Mouse (Mus musculus) ES-Bruce4 (cell line): ENCODE results near the gene Schip1. TPM values are rescaled to one million over a fixed set of nuclear protein-coding genes. Genes with fewer than 3 reads are reported as not detected.

Experiments
- H3K27ac ChIP-seq: 2 replicates; pipeline ENCODE4 v1.5.1; 2012; ENCODE audit warnings: low read length, inconsistent platforms; ENCODE audit not compliant: insufficient read depth
- H3K27me3 ChIP-seq: 2 replicates; pipeline ENCODE4 v1.6.1; 2012; ENCODE audit warnings: mild to moderate bottlenecking, low read length, inconsistent platforms; ENCODE audit not compliant: control insufficient read depth, poor library complexity, insufficient read depth, severe bottlenecking
- H3K36me3 ChIP-seq: 2 replicates; pipeline ENCODE4 v1.6.1; 2012; ENCODE audit warnings: inconsistent platforms, mild to moderate bottlenecking, low read length, moderate library complexity; ENCODE audit not compliant: control insufficient read depth, poor library complexity, insufficient read depth, severe bottlenecking
- H3K4me1 ChIP-seq: one replicate; pipeline ENCODE4 v1.8.1; 2011; ENCODE audit warnings: low read length; ENCODE audit not compliant: control insufficient read depth, insufficient read depth
- H3K4me3 ChIP-seq: 2 replicates; pipeline ENCODE4 v1.5.1; 2011; ENCODE audit warnings: low read depth, mild to moderate bottlenecking, low read length
- H3K9ac ChIP-seq: 2 replicates; pipeline ENCODE4 v1.6.1; 2012; ENCODE audit warnings: low read depth, mild to moderate bottlenecking, inconsistent platforms; ENCODE audit not compliant: poor library complexity, severe bottlenecking
- H3K9me3 ChIP-seq: replicated peaks from 2 replicates; pipeline ENCODE4 v1.6.1; 2012; ENCODE audit warnings: mild to moderate bottlenecking, low read length, inconsistent platforms; ENCODE audit not compliant: control insufficient read depth, poor library complexity, insufficient read depth, severe bottlenecking
- CTCF ChIP-seq: IDR thresholded peaks from one replicate; pipeline ENCODE4 v1.8.1; 2011; ENCODE audit warnings: low read depth, low read length
- EP300 ChIP-seq: IDR thresholded peaks from 2 replicates; pipeline ENCODE4 v1.6.1; 2011; ENCODE audit warnings: low read depth, low read length; ENCODE audit not compliant: insufficient read depth
- POLR2A ChIP-seq: IDR thresholded peaks from one replicate; pipeline ENCODE4 v1.8.1; 2011; ENCODE audit warnings: low read length; ENCODE audit not compliant: insufficient read depth
- polyA plus RNA-seq: library from polyadenylated mRNA; stranded (reverse); fragments of >200 nt; gene quantifications from 2 replicates; pipeline ENCODE4 v1.2.4, GENCODE M21; 2011; ENCODE audit warnings: low read depth; ENCODE audit not compliant: missing spikeins, insufficient read depth, insufficient read length

Gene Schip1
- polyA plus RNA-seq, 1 experiment = 85.2 TPM

DNA sequence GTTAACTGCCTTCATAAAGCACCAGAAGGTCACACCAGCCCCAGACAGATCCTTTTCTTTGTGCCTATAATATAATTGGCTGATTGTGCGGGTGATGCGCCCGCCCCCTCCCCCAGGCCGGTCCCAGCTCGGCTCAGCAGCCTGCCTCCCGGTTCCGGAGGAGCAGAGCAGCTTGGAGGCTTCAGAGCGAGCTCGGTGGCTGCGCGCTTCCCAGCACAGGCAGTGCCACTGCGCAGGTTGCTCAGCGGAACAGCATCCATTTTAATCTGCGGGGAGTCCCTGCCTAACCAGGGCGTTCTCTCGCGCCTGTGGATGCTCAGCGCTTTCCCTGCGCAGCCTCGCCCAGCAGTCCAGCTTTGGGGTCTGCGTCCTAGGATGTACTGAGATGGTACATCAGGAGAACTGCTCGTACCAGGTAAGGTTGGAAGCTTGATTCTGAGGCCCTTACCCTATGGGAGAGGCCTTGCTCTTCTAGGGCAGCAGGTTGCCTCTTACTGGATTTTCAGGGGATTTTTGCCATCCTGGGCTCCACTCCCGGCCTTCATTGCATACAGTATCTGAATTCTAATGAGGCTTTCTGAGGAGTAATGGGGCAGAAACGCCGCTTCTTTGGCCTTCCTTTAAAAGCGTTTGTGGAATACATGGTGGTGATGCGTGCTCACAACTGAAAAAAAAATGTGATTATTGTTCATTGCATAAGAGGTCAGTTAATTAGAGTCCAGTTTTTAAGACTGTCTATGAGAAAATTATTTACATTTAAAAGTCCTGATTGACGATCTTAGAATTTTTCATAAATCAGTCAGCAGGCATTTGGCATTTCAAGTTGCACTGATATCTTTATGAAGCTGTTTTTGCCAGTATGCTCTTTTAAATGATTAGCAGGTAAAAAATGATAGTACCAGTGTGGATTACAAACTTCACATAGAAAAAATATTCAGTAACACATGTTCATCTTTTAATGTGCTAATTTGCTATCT lies 507.9 kb downstream of the Schip1 start:
- peak overlapping the region; percentile 56 for H3K4me3 ChIP-seq
- peak overlapping the region; percentile 54 for H3K27ac ChIP-seq
- no peaks in the 10 kb centered on the region for H3K27me3 ChIP-seq
- no peak for TF ChIP-seq CTCF
- H3K4me1 ChIP-seq = peaks cover 8% of the 10 kb centered on the region
- H3K9me3 ChIP-seq = no peaks in the 10 kb centered on the region
- no peaks in the 10 kb centered on the region for H3K36me3 ChIP-seq
- H3K9ac ChIP-seq = peak overlapping the region; percentile 4; the same call in 1 of the 2 replicates

- no peaks in the 10 kb centered on the region for H3K9me3 ChIP-seq
- TF ChIP-seq CTCF = no peak
- no peak for TF ChIP-seq EP300
- no peak for TF ChIP-seq POLR2A
- no peak overlapping the region for H3K9ac ChIP-seq
- H3K36me3 ChIP-seq = no peaks in the 10 kb centered on the region
- no peak overlapping the region for H3K4me3 ChIP-seq
- H3K27ac ChIP-seq = 0 out of 2 replicates have a peak overlapping the region, but pooled peaks have one; percentile 54
- H3K4me1 ChIP-seq = peaks cover 6% of the 10 kb centered on the region
- no peaks in the 10 kb centered on the region for H3K27me3 ChIP-seq
Measured at GRCm38 (mm10) chr3:68573226-68573624, 508.6 kb downstream of the Schip1 start.

DNA sequence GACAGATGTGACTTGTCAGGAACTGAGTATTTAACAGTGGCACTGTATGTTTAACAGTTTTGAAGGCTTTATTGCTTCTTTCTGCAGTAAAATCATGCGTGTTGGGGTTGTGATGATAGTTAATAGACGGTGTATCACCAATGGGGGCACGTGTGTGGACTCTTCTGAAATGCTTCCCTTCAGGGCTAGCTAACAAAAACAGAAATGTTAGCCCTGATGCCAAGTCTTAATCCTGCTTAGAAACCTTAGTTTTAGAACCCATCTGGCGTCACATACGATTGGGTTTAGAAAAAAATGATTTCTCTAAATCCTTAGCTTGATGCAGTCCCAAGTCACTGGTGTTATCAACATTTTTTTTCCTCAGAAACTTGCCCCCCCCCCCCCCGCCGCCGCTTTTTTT lies 509.5 kb downstream of the Schip1 start:
- TF ChIP-seq EP300 (no peak), CTCF (no peak), POLR2A (no peak)
- Histone ChIP-seq H3K9ac (no peak overlapping the region), H3K9me3 (no peaks in the 10 kb centered on the region), H3K27me3 (no peaks in the 10 kb centered on the region), H3K4me3 (no peak overlapping the region), H3K36me3 (no peaks in the 10 kb centered on the region), H3K27ac (no peak overlapping the region), H3K4me1 (peaks cover 3% of the 10 kb centered on the region)

- Histone ChIP-seq H3K4me1 (peaks cover 3% of the 10 kb centered on the region), H3K9ac (no peak overlapping the region), H3K9me3 (no peaks in the 10 kb centered on the region), H3K36me3 (no peaks in the 10 kb centered on the region), H3K27ac (no peak overlapping the region), H3K4me3 (no peak overlapping the region), H3K27me3 (no peaks in the 10 kb centered on the region)
- no peak for TF ChIP-seq CTCF
- TF ChIP-seq EP300 = no peak
- no peak for TF ChIP-seq POLR2A
Measured at GRCm38 (mm10) chr3:68574565-68574964, 510.0 kb downstream of the Schip1 start.

- H3K36me3 ChIP-seq = no peaks in the 10 kb centered on the region
- TF ChIP-seq CTCF (no peak), POLR2A (no peak), EP300 (no peak)
- H3K4me1 ChIP-seq = peaks cover 3% of the 10 kb centered on the region
- H3K27me3 ChIP-seq = no peaks in the 10 kb centered on the region
- no peaks in the 10 kb centered on the region for H3K9me3 ChIP-seq
- H3K4me3 ChIP-seq = no peak overlapping the region
- no peak overlapping the region for H3K27ac ChIP-seq
- H3K9ac ChIP-seq = no peak overlapping the region
Measured at GRCm38 (mm10) chr3:68575636-68576340, 511.2 kb downstream of the Schip1 start.

GRCm38 (mm10) chr3:68576431-68576830 lies 511.8 kb downstream of the Schip1 start:
- no peak overlapping the region for H3K27ac ChIP-seq
- H3K36me3 ChIP-seq = no peaks in the 10 kb centered on the region
- H3K9ac ChIP-seq = no peak overlapping the region

More at GRCm38 (mm10) chr3:68576431-68576830, 511.8 kb downstream of the Schip1 start:
- Histone ChIP-seq H3K27me3 (no peaks in the 10 kb centered on the region), H3K4me3 (no peak overlapping the region), H3K9me3 (no peaks in the 10 kb centered on the region), H3K4me1 (peaks cover 3% of the 10 kb centered on the region)
- no peak for TF ChIP-seq CTCF
- TF ChIP-seq EP300 = no peak
- TF ChIP-seq POLR2A = no peak
